Mouse (Mus musculus): ENCODE measurements around the gene H2-Ke6.

DNA sequence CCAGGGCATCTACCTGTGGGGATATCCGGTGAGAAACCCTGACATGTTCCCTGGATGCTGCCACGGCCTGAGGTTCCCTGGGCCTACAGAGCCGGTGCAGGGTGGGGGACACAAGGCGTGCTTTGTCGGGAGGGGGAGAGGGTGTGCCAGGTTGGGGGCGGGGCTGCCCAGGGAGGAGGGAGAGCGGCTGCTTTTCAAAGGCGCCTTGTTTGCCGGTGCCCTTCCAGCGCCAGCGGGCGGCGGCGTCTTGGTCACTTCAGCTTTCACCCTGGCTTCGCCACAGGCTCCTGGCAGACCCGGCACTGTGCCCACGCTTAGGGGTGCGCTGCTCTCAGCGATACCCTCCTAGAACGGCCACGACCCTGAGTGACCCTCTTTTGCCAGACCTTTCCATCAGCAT, 10.6 kb upstream of the H2-Ke6 start:
- TF ChIP-seq CTCF (IDR thresholded peaks at IDR 0.05; ENCODE audit: control insufficient read depth, insufficient read depth, insufficient replicate concordance, low read depth, low read length): no peak
- TF ChIP-seq POLR2A (IDR thresholded peaks at IDR 0.05; ENCODE audit: control insufficient read depth, low read depth, low read length): no peak

All from testis, adult 2 months (tissue).